Comparison of ENCODE assay signal across 19 mouse cellular contexts in genomic region chr1:83961761-83962160, GRCm38 (mm10).
"Had no signal": no experiment of that assay in that cellular context is flagged by ENCODE, and none has a peak within 500 bp of the region (broad histone marks: within the 10 kb centered on the region; RNA-seq: fewer than 3 reads in every experiment).

No protein-coding gene starts in this region.

- H3K9ac ChIP-seq: lung, embryonic 15.5 days; midbrain, embryonic 12.5 days; neural tube, embryonic 13.5 days; neural tube, embryonic 15.5 days had no signal

- H3K9me3 ChIP-seq: lung, embryonic 15.5 days; midbrain, embryonic 10.5 days; midbrain, embryonic 12.5 days; neural tube, embryonic 13.5 days; neural tube, embryonic 15.5 days had no signal

- H3K36me3 ChIP-seq: lung, embryonic 15.5 days; midbrain, embryonic 10.5 days; midbrain, embryonic 12.5 days; neural tube, embryonic 13.5 days; neural tube, embryonic 15.5 days had no signal

- H3K4me1 ChIP-seq: lung, embryonic 15.5 days; midbrain, embryonic 10.5 days; midbrain, embryonic 12.5 days; neural tube, embryonic 13.5 days; neural tube, embryonic 15.5 days had no signal

- H3K4me3 ChIP-seq: lung, embryonic 15.5 days; midbrain, embryonic 10.5 days; midbrain, embryonic 12.5 days; myocyte; neural tube, embryonic 13.5 days; neural tube, embryonic 15.5 days had no signal

- ATAC-seq: lung, postnatal 0 days; midbrain, embryonic 16.5 days had no signal

- H3K27me3 ChIP-seq: lung, embryonic 15.5 days; midbrain, embryonic 12.5 days; neural tube, embryonic 13.5 days; neural tube, embryonic 15.5 days had no signal

- H3K27ac ChIP-seq: lung, embryonic 15.5 days; midbrain, embryonic 10.5 days; midbrain, embryonic 12.5 days; neural tube, embryonic 13.5 days; neural tube, embryonic 15.5 days had no signal

- DNase-seq: lung, adult 18-20 months; lung, postnatal 4 days; midbrain, embryonic 14.5 days; retina, postnatal 1 day; right cerebral cortex, adult 18-20 months; right cerebral cortex, postnatal 25 days; right cerebral cortex, postnatal 4 days; spleen, adult 18-20 months; thymus, adult 18-20 months; thymus, postnatal 25 days; thymus, postnatal 4 days had no signal

- H3K4me2 ChIP-seq: lung, embryonic 15.5 days; midbrain, embryonic 12.5 days; neural tube, embryonic 13.5 days; neural tube, embryonic 15.5 days had no signal
